ENCODE assay signal across 16 mouse cellular contexts in genomic region chr2:166029232-166029631, GRCm38 (mm10). TPM values are rescaled to one million over a fixed set of nuclear protein-coding genes. Genes with fewer than 3 reads are reported as not detected.
DNase-seq lines count a peak whose midpoint lies in the region; ATAC-seq and TF ChIP-seq lines count a peak whose summit lies in the region.
"Had no signal": no experiment of that assay in that cellular context is flagged by ENCODE, and none has a peak within 500 bp of the region (broad histone marks: within the 10 kb centered on the region; RNA-seq: fewer than 3 reads in every experiment).

No protein-coding gene starts in this region.

- TF ChIP-seq CTCF in stomach, postnatal 0 days (IDR thresholded peaks at IDR 0.05; ENCODE audit: low read depth): no peak

- ATAC-seq in forebrain, embryonic 15.5 days (replicated peaks): no peak
- no peak for ATAC-seq in forebrain, embryonic 11.5 days (replicated peaks; ENCODE audit: low FRiP score)
- no peak for ATAC-seq in kidney, embryonic 15.5 days (replicated peaks; ENCODE audit: low FRiP score)
- no peak for ATAC-seq in stomach, embryonic 14.5 days (ENCODE audit: insufficient number of reproducible peaks, insufficient read depth, low FRiP score, low read depth)
- no peak for ATAC-seq in stomach, postnatal 0 days (ENCODE audit: low FRiP score, low TSS enrichment)
- no peak for ATAC-seq in stomach, embryonic 15.5 days (ENCODE audit: insufficient read depth, low FRiP score, low read depth)

- TF ChIP-seq EP300 in stomach, postnatal 0 days (optimal IDR thresholded peaks at IDR 0.05): no peak

- no peak overlapping the region for H3K4me3 ChIP-seq in forebrain, embryonic 15.5 days
- no peak overlapping the region for H3K4me3 ChIP-seq in forebrain, embryonic 11.5 days (ENCODE audit: low read depth, low read length)
- H3K4me3 ChIP-seq in kidney, embryonic 15.5 days (replicated peaks): no peak overlapping the region
- H3K4me3 ChIP-seq in stomach, embryonic 14.5 days (ENCODE audit: low read depth, low read length): no peak overlapping the region
- no peak overlapping the region for H3K4me3 ChIP-seq in stomach, postnatal 0 days (ENCODE audit: low read depth, low read length)
- no peak overlapping the region for H3K4me3 ChIP-seq in stomach, embryonic 15.5 days (replicated peaks)
- H3K4me3 ChIP-seq: embryonic facial prominence, embryonic 12.5 days had no signal

- peak overlapping the region; percentile 54 for H3K27ac ChIP-seq in forebrain, embryonic 15.5 days (replicated peaks)
- H3K27ac ChIP-seq in forebrain, embryonic 11.5 days (ENCODE audit: low read depth, low read length): no peak overlapping the region
- peak overlapping the region; percentile 82 for H3K27ac ChIP-seq in kidney, embryonic 15.5 days
- H3K27ac ChIP-seq in stomach, embryonic 14.5 days (ENCODE audit: low read length): peak overlapping the region; percentile 10; the same call in 1 of the 2 replicates
- H3K27ac ChIP-seq in stomach, postnatal 0 days (replicated peaks): no peak overlapping the region
- peak overlapping the region; percentile 32; the same call in 1 of the 2 replicates for H3K27ac ChIP-seq in stomach, embryonic 15.5 days
- H3K27ac ChIP-seq: liver, embryonic 13.5 days had no signal

- DNase-seq in forebrain, embryonic 11.5 days (ENCODE audit: low spot score): no peak
- DNase-seq in kidney, postnatal 4 days: no peak
- DNase-seq in stomach, postnatal 0 days (ENCODE audit: low spot score): no peak
- no peak for DNase-seq in layer of hippocampus, postnatal 10 days (ENCODE audit: low spot score in 2 of 2)
- DNase-seq: adrenal gland, adult 2 months; cerebellum, adult 18-20 months; heart, adult 18-20 months; kidney, adult 8-10 months; liver, embryonic 13.5 days; spleen, adult 18-20 months; thymus, adult 18-20 months had no signal

- H3K27me3 ChIP-seq in forebrain, embryonic 15.5 days: no peaks in the 10 kb centered on the region
- H3K27me3 ChIP-seq in forebrain, embryonic 11.5 days (ENCODE audit: control insufficient read depth, insufficient read depth, low read length): no peaks in the 10 kb centered on the region
- no peaks in the 10 kb centered on the region for H3K27me3 ChIP-seq in kidney, embryonic 15.5 days
- H3K27me3 ChIP-seq in stomach, embryonic 14.5 days (ENCODE audit: control insufficient read depth, insufficient read depth, low read length): no peaks in the 10 kb centered on the region
- no peaks in the 10 kb centered on the region for H3K27me3 ChIP-seq in stomach, postnatal 0 days (ENCODE audit: control insufficient read depth, insufficient read depth, low read length)
- H3K27me3 ChIP-seq in stomach, embryonic 15.5 days (replicated peaks): no peaks in the 10 kb centered on the region
- H3K27me3 ChIP-seq: embryonic facial prominence, embryonic 12.5 days; liver, embryonic 13.5 days had no signal

- H3K9ac ChIP-seq in forebrain, embryonic 15.5 days (replicated peaks): no peak overlapping the region
- H3K9ac ChIP-seq in forebrain, embryonic 11.5 days (ENCODE audit: low read length): no peak overlapping the region
- H3K9ac ChIP-seq in kidney, embryonic 15.5 days: no peak overlapping the region
- H3K9ac ChIP-seq in stomach, embryonic 14.5 days (replicated peaks; ENCODE audit: low read depth, low read length): no peak overlapping the region
- no peak overlapping the region for H3K9ac ChIP-seq in stomach, postnatal 0 days (ENCODE audit: low read length)
- no peak overlapping the region for H3K9ac ChIP-seq in stomach, embryonic 15.5 days
- H3K9ac ChIP-seq: embryonic facial prominence, embryonic 12.5 days; liver, embryonic 13.5 days had no signal

- WGBS in forebrain, embryonic 15.5 days: 53% methylated on average over 4 of the region's 4 CpGs
- WGBS in forebrain, embryonic 11.5 days: 73% methylated on average over 4 of the region's 4 CpGs
- 42% methylated on average over 4 of the region's 4 CpGs for WGBS in kidney, embryonic 15.5 days
- 32% methylated on average over 4 of the region's 4 CpGs for WGBS in stomach, embryonic 14.5 days
- 20% methylated on average over 4 of the region's 4 CpGs for WGBS in stomach, postnatal 0 days
- WGBS in stomach, embryonic 15.5 days: 24% methylated on average over 4 of the region's 4 CpGs

- peaks cover 45% of the 10 kb centered on the region for H3K4me1 ChIP-seq in forebrain, embryonic 15.5 days
- H3K4me1 ChIP-seq in forebrain, embryonic 11.5 days (replicated peaks; ENCODE audit: control insufficient read depth, insufficient read depth, low read length): peaks cover 11% of the 10 kb centered on the region
- peaks cover 73% of the 10 kb centered on the region for H3K4me1 ChIP-seq in kidney, embryonic 15.5 days
- peaks cover 43% of the 10 kb centered on the region for H3K4me1 ChIP-seq in stomach, embryonic 14.5 days (ENCODE audit: control insufficient read depth, insufficient read depth, low read length)
- peaks cover 3% of the 10 kb centered on the region; the same call in 1 of the 2 replicates for H3K4me1 ChIP-seq in stomach, postnatal 0 days (replicated peaks; ENCODE audit: control insufficient read depth, insufficient read depth)
- peaks cover 30% of the 10 kb centered on the region for H3K4me1 ChIP-seq in stomach, embryonic 15.5 days

- H3K36me3 ChIP-seq in forebrain, embryonic 15.5 days: no peaks in the 10 kb centered on the region
- no peaks in the 10 kb centered on the region for H3K36me3 ChIP-seq in forebrain, embryonic 11.5 days (ENCODE audit: control insufficient read depth, insufficient read depth, low read length)
- H3K36me3 ChIP-seq in kidney, embryonic 15.5 days: no peaks in the 10 kb centered on the region
- H3K36me3 ChIP-seq in stomach, embryonic 14.5 days (ENCODE audit: control insufficient read depth, insufficient read depth, low read length): no peaks in the 10 kb centered on the region
- H3K36me3 ChIP-seq in stomach, postnatal 0 days (ENCODE audit: control insufficient read depth, insufficient read depth, low read length): no peaks in the 10 kb centered on the region
- no peaks in the 10 kb centered on the region for H3K36me3 ChIP-seq in stomach, embryonic 15.5 days
- H3K36me3 ChIP-seq: embryonic facial prominence, embryonic 12.5 days; liver, embryonic 13.5 days had no signal

- H3K4me2 ChIP-seq in forebrain, embryonic 15.5 days (replicated peaks): no peak overlapping the region
- H3K4me2 ChIP-seq in forebrain, embryonic 11.5 days (ENCODE audit: low read depth, low read length, severe bottlenecking): no peak overlapping the region
- no peak overlapping the region for H3K4me2 ChIP-seq in kidney, embryonic 15.5 days
- H3K4me2 ChIP-seq in stomach, embryonic 14.5 days (replicated peaks; ENCODE audit: low read depth, low read length): 0 out of 2 replicates have a peak overlapping the region, but pooled peaks have one; percentile 3
- H3K4me2 ChIP-seq in stomach, postnatal 0 days (replicated peaks; ENCODE audit: low read depth): no peak overlapping the region
- no peak overlapping the region for H3K4me2 ChIP-seq in stomach, embryonic 15.5 days
- H3K4me2 ChIP-seq: embryonic facial prominence, embryonic 12.5 days had no signal

- no peaks in the 10 kb centered on the region for H3K9me3 ChIP-seq in forebrain, embryonic 15.5 days
- H3K9me3 ChIP-seq in forebrain, embryonic 11.5 days (ENCODE audit: control insufficient read depth, low read length): no peaks in the 10 kb centered on the region
- no peaks in the 10 kb centered on the region for H3K9me3 ChIP-seq in kidney, embryonic 15.5 days (replicated peaks)
- H3K9me3 ChIP-seq in stomach, embryonic 14.5 days (ENCODE audit: control insufficient read depth, low read depth, low read length): no peaks in the 10 kb centered on the region
- H3K9me3 ChIP-seq in stomach, postnatal 0 days (ENCODE audit: control insufficient read depth, low read length): no peaks in the 10 kb centered on the region
- H3K9me3 ChIP-seq in stomach, embryonic 15.5 days: no peaks in the 10 kb centered on the region
- H3K9me3 ChIP-seq: embryonic facial prominence, embryonic 12.5 days; liver, embryonic 13.5 days had no signal

RNA-seq across cellular contexts. Expression of gene Ncoa3, which starts 36.8 kb away (rescaled TPM):
- 9.7 and 10.3 TPM in 2 replicates for polyA plus RNA-seq in forebrain, embryonic 15.5 days (2015; fragmentation: Nextera tagmentation; extraction: Ambion mirVana)
- 17.4 and 18.1 TPM in 2 replicates for polyA plus RNA-seq in forebrain, embryonic 11.5 days (2014; fragmentation: Nextera tagmentation; extraction: Ambion mirVana)
- 17.4 and 19.2 TPM in 2 replicates for polyA plus RNA-seq in kidney, embryonic 15.5 days (2015; fragmentation: Nextera tagmentation; extraction: Ambion mirVana)
- polyA plus RNA-seq in stomach, embryonic 14.5 days (2014; fragmentation: Nextera tagmentation; extraction: Ambion mirVana): 22.8 and 25.7 TPM in 2 replicates
- polyA plus RNA-seq in stomach, postnatal 0 days (2015; fragmentation: Nextera tagmentation; extraction: Ambion mirVana): 7.5 and 8.3 TPM in 2 replicates
- polyA plus RNA-seq in stomach, embryonic 15.5 days (2015; fragmentation: Nextera tagmentation; extraction: Ambion mirVana): 12.9 and 14.1 TPM in 2 replicates
- 10 to 100 TPM; 30.7 to 33.5 TPM for total RNA-seq in layer of hippocampus, postnatal 10 days (2021)

Comparison
In these comparisons a context has a peak if more than half of its experiments do, and no peak if none do; other contexts are left out.
1. H3K27ac ChIP-seq: peak in forebrain, embryonic 15.5 days (single experiment), kidney, embryonic 15.5 days (single experiment), stomach, embryonic 14.5 days (single experiment) and stomach, embryonic 15.5 days (single experiment); none in forebrain, embryonic 11.5 days (single experiment) and stomach, postnatal 0 days (single experiment).